Mouse (Mus musculus): ENCODE results near the gene Htr3b.

Htr3b gene

DNA sequence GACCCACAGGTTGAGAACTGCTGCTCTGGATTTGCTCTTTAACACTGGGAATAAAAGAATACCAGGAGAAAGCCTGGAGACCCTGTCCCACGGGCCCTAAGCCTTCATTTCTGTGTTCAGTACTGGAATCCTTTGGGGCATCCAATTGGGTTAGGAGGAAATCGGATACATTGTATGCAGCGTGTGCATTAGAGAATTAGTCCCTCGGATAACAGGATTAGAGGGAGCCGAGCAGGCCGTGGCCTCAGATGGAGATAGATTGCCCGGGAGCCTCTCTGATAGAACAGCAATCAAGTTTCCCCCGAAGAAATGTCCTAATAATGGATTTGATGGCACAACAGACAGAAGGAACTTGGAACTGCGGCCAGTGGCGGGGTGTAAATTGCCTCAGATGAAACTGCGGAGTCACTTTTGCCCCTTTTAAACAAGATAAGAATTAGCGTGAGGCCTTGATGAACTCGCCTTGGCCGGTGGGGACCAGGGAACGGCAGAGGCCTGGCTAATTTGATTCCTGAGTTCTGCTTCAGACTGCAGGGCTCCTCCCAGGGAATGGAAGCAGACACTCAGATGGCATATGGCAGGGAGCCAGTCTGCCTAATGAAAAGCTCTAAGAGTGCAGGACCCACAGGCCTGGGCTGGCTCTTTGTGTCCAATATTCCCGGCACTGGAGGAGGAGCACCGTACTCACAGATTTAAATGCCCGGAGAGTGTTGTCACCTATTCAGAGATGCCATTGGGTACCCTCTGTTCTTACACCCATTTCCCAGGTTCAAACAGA, 48.6 kb downstream of the Htr3b start:
- DNase-seq: no peak

DNA sequence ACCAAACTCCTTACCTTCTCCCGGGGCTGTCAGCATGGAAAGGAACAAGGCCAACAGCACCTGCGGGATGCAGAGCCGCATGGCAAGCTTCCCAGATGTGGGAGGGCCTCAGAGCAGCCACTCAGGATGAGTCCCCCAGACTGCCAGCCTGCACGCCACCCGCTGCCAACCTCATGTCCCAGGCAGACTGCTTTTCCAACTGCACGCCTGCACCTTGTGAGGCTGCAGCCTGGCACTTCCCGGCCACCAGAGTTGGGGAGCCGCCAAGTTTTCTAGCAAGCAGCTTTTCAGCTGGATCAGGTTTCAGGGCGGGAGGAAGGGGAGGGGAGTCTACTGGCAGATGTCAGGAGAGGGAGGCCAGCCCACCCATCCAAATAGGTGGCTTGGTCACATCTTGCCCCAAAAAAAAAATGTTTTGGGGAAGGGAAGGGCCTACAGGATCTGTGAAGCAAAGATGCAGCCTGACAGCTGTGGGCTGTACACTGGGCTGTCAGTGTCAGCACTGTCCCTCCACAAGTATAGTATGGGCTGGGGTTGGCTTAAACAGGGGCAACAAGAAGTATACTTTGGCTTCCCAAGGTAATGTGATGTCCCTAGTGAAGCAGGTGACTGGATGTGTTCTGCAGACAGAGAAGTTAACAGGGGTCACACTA, 53.8 kb downstream of the Htr3b start, which contains the start of gene Htr3a:
Gene Htr3a (minus strand): TSS at position 215 of the 653 bp plus-strand sequence.
- DNase-seq: peak; percentile 70

GRCm38 (mm10) chr9:48904421-48904820, 60.4 kb downstream of the Htr3b start:
- no peak for DNase-seq

GRCm38 (mm10) chr9:48903766-48904165, 61.0 kb downstream of the Htr3b start:
- no peak for DNase-seq

DNA sequence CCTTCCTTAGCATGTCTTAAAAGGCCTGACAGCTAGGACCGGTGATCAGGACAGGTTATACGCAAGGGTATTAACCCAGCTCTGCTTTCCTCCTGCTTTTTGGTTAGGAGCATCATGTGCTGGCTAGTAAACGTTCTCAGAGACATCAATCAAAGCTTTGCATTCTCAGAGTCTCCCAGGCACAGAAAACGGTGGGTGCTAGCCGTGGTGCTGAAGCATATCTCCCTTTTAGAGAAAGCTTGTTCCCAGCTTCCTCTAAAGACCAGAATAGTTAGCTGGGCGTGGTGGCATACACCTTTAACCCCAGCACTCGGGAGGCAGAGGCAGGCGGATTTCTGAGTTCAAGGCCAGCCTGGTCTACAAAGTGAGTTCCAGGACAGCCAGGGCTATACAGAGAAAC, 66.2 kb downstream of the Htr3b start:
- DNase-seq: peak; percentile 72

- DNase-seq: no peak
Observed at GRCm38 (mm10) chr9:48895819-48896536, 68.8 kb downstream of the Htr3b start.

- DNase-seq: no peak
Observed at GRCm38 (mm10) chr9:48894755-48895154, 70.0 kb downstream of the Htr3b start.

DNA sequence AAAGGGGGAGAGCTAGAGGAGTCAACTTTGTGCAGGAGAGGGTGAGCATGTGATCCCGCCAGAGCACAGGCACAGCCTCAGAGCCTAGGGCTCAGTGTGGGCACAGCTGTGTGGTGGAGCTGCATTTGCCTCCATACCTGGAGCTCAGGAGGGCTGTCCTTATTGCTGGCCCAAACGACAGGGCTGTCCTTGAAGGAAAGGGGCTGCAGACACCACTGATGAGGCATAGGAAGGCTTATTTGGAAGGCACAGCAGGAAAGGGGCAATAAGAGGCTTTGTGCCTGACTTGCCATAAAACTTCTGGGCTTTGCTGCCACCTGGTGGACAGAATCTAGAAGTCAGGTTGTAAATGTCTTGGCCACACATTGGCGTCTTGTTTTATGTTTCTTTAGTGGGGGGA, 70.8 kb downstream of the Htr3b start:
- peak; percentile 82 for DNase-seq

- no peak for DNase-seq
Observed at GRCm38 (mm10) chr9:48889093-48889492, 75.7 kb downstream of the Htr3b start.
